In genomic region chr9:103276876-103277275, GRCm38 (mm10) we compare ENCODE assay signal across 33 mouse cellular contexts. TPM values are rescaled to one million over a fixed set of nuclear protein-coding genes. Genes with fewer than 3 reads are reported as not detected.
"Had no signal": no experiment of that assay in that cellular context is flagged by ENCODE, and none has a peak within 500 bp of the region (broad histone marks: within the 10 kb centered on the region; RNA-seq: fewer than 3 reads in every experiment).

No protein-coding gene starts in this region.

- H3K4me1 ChIP-seq: heart, embryonic 13.5 days; heart, embryonic 15.5 days; hindbrain, embryonic 13.5 days; hindbrain, embryonic 15.5 days; kidney, embryonic 15.5 days; limb, embryonic 13.5 days; limb, embryonic 15.5 days had no signal

- ATAC-seq: hindbrain, postnatal 0 days; intestine, embryonic 16.5 days had no signal

- H3K4me3 ChIP-seq: gastrocnemius, adult 2 months; heart, embryonic 10.5 days; heart, embryonic 13.5 days; heart, embryonic 15.5 days; hindbrain, embryonic 13.5 days; hindbrain, embryonic 15.5 days; kidney, embryonic 15.5 days; limb, embryonic 13.5 days; limb, embryonic 15.5 days had no signal

- DNase-seq: gastrocnemius, adult 2 months; gastrocnemius, postnatal 10 days; gastrocnemius, postnatal 25 days; heart, adult 18-20 months; heart, postnatal 14 days; heart, postnatal 36 days; kidney, adult 11 months; kidney, adult 2 months; kidney, adult 9 months; kidney, postnatal 14 days; kidney, postnatal 36 days; layer of hippocampus, adult 9-11 months; layer of hippocampus, postnatal 36 days; left cerebral cortex, postnatal 4 days had no signal

- H3K36me3 ChIP-seq: heart, embryonic 10.5 days; heart, embryonic 13.5 days; heart, embryonic 15.5 days; hindbrain, embryonic 13.5 days; hindbrain, embryonic 15.5 days; kidney, embryonic 15.5 days; limb, embryonic 13.5 days; limb, embryonic 15.5 days had no signal

- H3K27me3 ChIP-seq: heart, embryonic 13.5 days; heart, embryonic 15.5 days; hindbrain, embryonic 13.5 days; hindbrain, embryonic 15.5 days; kidney, embryonic 15.5 days; limb, embryonic 13.5 days; limb, embryonic 15.5 days had no signal

- H3K4me2 ChIP-seq: heart, embryonic 13.5 days; heart, embryonic 15.5 days; hindbrain, embryonic 13.5 days; hindbrain, embryonic 15.5 days; kidney, embryonic 15.5 days; limb, embryonic 13.5 days; limb, embryonic 15.5 days had no signal

- H3K9ac ChIP-seq: heart, embryonic 13.5 days; heart, embryonic 15.5 days; hindbrain, embryonic 13.5 days; hindbrain, embryonic 15.5 days; kidney, embryonic 15.5 days; limb, embryonic 13.5 days; limb, embryonic 15.5 days; liver, embryonic 14.5 days had no signal

- H3K9me3 ChIP-seq: heart, embryonic 10.5 days; heart, embryonic 15.5 days; hindbrain, embryonic 13.5 days; hindbrain, embryonic 15.5 days; kidney, embryonic 15.5 days; limb, embryonic 13.5 days; limb, embryonic 15.5 days had no signal

- H3K27ac ChIP-seq: gastrocnemius, adult 2 months; heart, embryonic 13.5 days; heart, embryonic 15.5 days; hindbrain, embryonic 13.5 days; hindbrain, embryonic 15.5 days; hindbrain, postnatal 0 days; kidney, embryonic 15.5 days; kidney, postnatal 0 days; limb, embryonic 13.5 days; limb, embryonic 15.5 days; liver, embryonic 14.5 days had no signal

RNA-seq across cellular contexts. Expression of gene 1300017J02Rik, which starts 28.0 kb away (rescaled TPM):
- total RNA-seq: gastrocnemius, adult 2 months; gastrocnemius, postnatal 25 days; heart, adult 18-20 months; heart, adult 8-10 months; heart, postnatal 36 days; left cerebral cortex, adult 18-20 months; left cerebral cortex, postnatal 25 days had no signal
- polyA plus RNA-seq: large intestine, adult 2 months had no signal

RNA-seq across cellular contexts. Expression of gene Gm20425, which starts 46.8 kb away (rescaled TPM):
- total RNA-seq: hematopoietic stem cell, adult 5-6 weeks had no signal
- polyA plus RNA-seq: heart, embryonic 13.5 days; hindbrain, embryonic 15.5 days; intestine, embryonic 14.5 days; intestine, embryonic 16.5 days; kidney, adult 2 months; large intestine, adult 2 months; limb, embryonic 11.5 days had no signal
